Mouse (Mus musculus) limb, embryonic 12.5 days (tissue): ENCODE measurements around the gene Hoxd10. TPM values are rescaled to one million over a fixed set of nuclear protein-coding genes. Genes with fewer than 3 reads are reported as not detected.

ENCODE experiments used
- ATAC-seq: fragments of 200-750 bp; cut with Nextera tagmentation; 2 replicates; pipeline ENCODE4 v1.8.0; 2017; ENCODE audit warnings: low read depth, moderate TSS enrichment; ENCODE audit not compliant: insufficient number of reproducible peaks, insufficient read depth, low FRiP score, low TSS enrichment
- H3K27ac ChIP-seq: fragments of 300-500 bp; sonication (generic); 2 replicates; pipeline ENCODE4 v1.5.1; 2016; ENCODE audit warnings: mild to moderate bottlenecking, moderate library complexity
- H3K27me3 ChIP-seq: fragments of 300-500 bp; sonication (generic); 2 replicates; pipeline ENCODE4 v1.6.1; 2016; ENCODE audit warnings: mild to moderate bottlenecking, moderate library complexity
- H3K36me3 ChIP-seq: fragments of 300-500 bp; sonication (generic); 2 replicates; pipeline ENCODE4 v1.6.1; 2016; ENCODE audit warnings: mild to moderate bottlenecking, moderate library complexity
- H3K4me1 ChIP-seq: fragments of 300-500 bp; sonication (generic); replicated peaks from 2 replicates; pipeline ENCODE4 v1.6.1; 2016
- H3K4me2 ChIP-seq: fragments of 300-500 bp; sonication (generic); 2 replicates; pipeline ENCODE4 v1.6.1; 2016; ENCODE audit warnings: mild to moderate bottlenecking, moderate library complexity
- H3K4me3 ChIP-seq: fragments of 300-500 bp; sonication (generic); replicated peaks from 2 replicates; pipeline ENCODE4 v1.5.1; 2016; ENCODE audit warnings: mild to moderate bottlenecking
- H3K9ac ChIP-seq: fragments of 300-500 bp; sonication (generic); replicated peaks from 2 replicates; pipeline ENCODE4 v1.6.1; 2016; ENCODE audit warnings: mild to moderate bottlenecking, moderate library complexity
- H3K9me3 ChIP-seq: fragments of 300-500 bp; sonication (generic); 2 replicates; pipeline ENCODE4 v1.6.1; 2016; ENCODE audit warnings: mild to moderate bottlenecking, moderate library complexity
- WGBS: fragments of 180-500 bp; shearing (Covaris S2); methylation state at CpG from one replicate; pipeline ENCODE4 v1.1.7; 2016; 5-methylcytosine and 5-hydroxymethylcytosine counted together
- polyA plus RNA-seq: library from polyadenylated mRNA; unstranded; fragments of >200 nt; fragmentation: Nextera tagmentation; extraction: Ambion mirVana; gene quantifications from 2 replicates; pipeline ENCODE4 v1.2.1, GENCODE M21; 2016

Gene Hoxd10
- polyA plus RNA-seq, 1 experiment from 2014 or later, result 42.0 TPM

DNA sequence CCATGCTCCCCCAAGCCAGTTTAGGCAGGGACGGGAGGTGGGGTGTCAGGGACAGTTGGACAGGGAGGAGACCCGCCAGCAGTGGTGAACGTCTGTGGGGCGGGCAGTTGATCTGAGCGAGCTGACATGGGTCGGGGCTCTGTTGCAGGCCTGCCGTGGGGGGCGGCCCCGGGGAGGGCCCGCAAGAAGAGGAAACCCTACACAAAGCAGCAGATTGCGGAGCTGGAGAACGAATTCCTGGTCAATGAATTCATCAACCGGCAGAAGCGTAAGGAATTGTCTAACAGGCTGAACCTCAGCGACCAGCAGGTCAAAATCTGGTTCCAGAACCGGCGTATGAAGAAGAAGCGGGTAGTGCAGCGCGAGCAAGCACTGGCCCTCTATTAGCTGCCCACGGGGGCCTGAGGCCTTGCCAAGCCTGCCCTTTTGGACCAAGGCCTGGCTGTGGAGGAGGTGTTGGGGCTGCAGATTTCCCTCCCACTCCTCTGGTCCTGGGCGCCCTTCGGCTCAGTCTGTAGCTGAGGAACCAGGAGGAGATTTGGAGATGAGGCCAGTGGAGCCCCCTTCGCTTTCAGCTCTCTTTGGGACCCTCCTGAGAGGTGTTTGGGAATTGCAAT is 15.9 kb upstream of the Hoxd10 start:
- peak overlapping the region; percentile 99 for H3K9ac ChIP-seq
- H3K9me3 ChIP-seq, result no peaks in the 10 kb centered on the region
- no peaks in the 10 kb centered on the region for H3K36me3 ChIP-seq
- H3K4me3 ChIP-seq, result peak overlapping the region; percentile 90
- H3K27me3 ChIP-seq, result peaks cover 62% of the 10 kb centered on the region
- ATAC-seq, result no peak
- peaks cover 42% of the 10 kb centered on the region for H3K4me1 ChIP-seq
- WGBS, result 5% methylated on average over 24 of the region's 24 CpGs
- peak overlapping the region; percentile 99 for H3K27ac ChIP-seq
- peak overlapping the region; percentile 74 for H3K4me2 ChIP-seq

DNA sequence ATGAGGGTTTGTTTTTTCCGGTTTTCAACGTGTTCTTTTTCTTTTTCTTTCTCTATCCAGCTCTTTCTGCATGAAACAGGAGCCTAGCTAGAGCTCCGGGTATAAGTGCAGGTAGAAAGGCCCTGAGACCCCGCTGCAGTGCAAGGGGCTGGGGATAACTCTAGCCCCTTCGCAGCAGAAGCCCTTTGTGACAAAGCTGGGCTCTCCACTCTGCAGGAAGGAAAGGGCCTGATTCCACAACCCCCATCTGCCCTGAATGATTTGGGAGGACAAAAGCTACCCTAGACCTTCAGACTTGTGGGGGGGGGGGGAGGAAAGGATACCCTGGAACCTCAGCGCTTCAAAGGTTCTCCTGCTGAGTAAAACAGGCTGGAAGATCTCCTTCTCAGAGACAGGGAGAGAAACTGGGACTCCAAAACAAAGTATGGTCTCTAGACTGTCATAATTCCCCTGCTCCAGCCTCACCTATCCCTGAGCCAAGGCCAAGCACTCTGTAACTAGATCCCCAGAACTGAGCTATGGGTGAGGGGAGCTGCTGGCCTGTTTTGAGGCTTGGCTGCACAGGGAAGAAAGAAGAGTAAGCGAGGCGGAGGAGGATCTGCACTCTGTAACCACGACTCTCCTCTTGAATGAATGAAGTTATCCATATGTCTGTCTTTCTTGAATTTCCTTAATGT is 15.2 kb upstream of the Hoxd10 start:
- Histone ChIP-seq H3K9me3 (no peaks in the 10 kb centered on the region), H3K4me3 (peak overlapping the region; percentile 90), H3K27ac (peak overlapping the region; percentile 99), H3K9ac (peak overlapping the region; percentile 99), H3K4me1 (peaks cover 42% of the 10 kb centered on the region), H3K27me3 (peaks cover 68% of the 10 kb centered on the region), H3K36me3 (no peaks in the 10 kb centered on the region), H3K4me2 (peak overlapping the region; percentile 74)
- WGBS, result 8% methylated on average over 9 of the region's 9 CpGs
- no peak for ATAC-seq

DNA sequence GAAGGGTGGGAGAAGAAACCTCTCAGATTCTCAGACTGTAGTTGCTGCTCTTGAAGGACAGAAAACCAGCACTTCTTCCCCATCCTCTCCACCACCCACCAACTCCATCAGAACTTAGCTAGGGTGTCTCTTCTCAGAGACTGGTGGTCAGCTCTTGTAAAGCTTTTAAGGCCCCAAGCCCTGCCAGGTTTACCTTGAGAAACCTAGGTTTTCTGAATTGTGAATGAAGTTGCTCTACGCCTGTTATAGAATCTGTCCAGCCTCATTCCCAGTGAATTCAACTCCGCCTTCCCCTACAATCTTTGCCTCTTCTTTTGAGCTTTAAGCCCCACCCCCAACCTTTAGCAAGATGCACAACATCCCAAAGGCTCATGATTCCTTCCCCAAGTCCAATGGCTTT is 14.6 kb upstream of the Hoxd10 start:
- WGBS, result 16% methylated on average over 2 of the region's 2 CpGs
- H3K4me2 ChIP-seq, result peak overlapping the region; percentile 74
- no peaks in the 10 kb centered on the region for H3K36me3 ChIP-seq
- no peak for ATAC-seq
- H3K4me3 ChIP-seq, result peak overlapping the region; percentile 90
- peaks cover 47% of the 10 kb centered on the region for H3K4me1 ChIP-seq
- H3K27ac ChIP-seq, result peak overlapping the region; percentile 99
- peak overlapping the region; percentile 99 for H3K9ac ChIP-seq
- peaks cover 72% of the 10 kb centered on the region for H3K27me3 ChIP-seq
- no peaks in the 10 kb centered on the region for H3K9me3 ChIP-seq

DNA sequence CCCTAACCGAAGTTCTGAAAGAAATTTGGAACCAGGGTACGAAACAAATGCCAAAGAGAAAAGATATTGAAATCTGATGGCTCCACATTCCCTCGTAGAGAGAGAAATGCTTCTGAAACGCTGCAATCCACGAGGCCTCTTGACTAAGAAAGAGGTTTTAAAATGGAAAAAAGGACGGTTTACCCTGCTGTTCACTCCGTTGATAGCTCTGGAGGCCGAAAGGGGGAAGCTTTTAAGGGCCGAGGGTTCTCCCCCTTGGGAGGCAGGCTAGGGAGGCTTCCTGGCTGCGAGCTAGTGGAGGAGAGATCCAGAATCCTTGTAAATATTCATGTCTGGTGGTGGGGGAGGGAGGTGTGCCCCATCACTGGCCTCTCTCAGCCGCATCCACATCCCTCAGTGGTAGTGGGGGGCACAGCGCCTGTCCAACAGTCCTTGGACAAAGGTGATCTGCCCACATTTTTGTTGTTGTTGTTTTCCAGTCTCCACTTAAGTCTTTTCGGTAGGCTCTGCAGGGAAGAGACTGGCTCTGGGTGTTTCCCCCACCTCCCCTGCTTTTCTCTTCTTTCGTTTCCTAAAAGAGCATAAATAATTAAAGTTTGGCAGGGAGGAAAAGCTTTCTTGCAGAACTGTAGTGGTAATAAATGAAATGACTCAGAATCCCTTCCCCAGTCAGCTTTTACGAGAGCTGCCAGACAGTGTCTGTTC is 12.7 kb upstream of the Hoxd10 start, which contains the start of gene Hoxd11:
Gene Hoxd11 (plus strand): TSS at position 667 of the 705 bp plus-strand sequence.
- ATAC-seq, result no peak
- Histone ChIP-seq H3K27ac (peak within 1 kb of the TSS; percentile 98), H3K4me1 (peaks cover 53% of the 10 kb centered on the region), H3K4me3 (peak within 1 kb of the TSS; percentile 90), H3K9me3 (no peaks in the 10 kb centered on the region), H3K36me3 (peaks cover under 1% of the 10 kb centered on the region; the same call in 1 of the 2 replicates), H3K9ac (peak within 1 kb of the TSS; percentile 99), H3K27me3 (peaks cover 72% of the 10 kb centered on the region), H3K4me2 (peak within 1 kb of the TSS; percentile 74)
- WGBS, result 2% methylated on average over 15 of the region's 15 CpGs

DNA sequence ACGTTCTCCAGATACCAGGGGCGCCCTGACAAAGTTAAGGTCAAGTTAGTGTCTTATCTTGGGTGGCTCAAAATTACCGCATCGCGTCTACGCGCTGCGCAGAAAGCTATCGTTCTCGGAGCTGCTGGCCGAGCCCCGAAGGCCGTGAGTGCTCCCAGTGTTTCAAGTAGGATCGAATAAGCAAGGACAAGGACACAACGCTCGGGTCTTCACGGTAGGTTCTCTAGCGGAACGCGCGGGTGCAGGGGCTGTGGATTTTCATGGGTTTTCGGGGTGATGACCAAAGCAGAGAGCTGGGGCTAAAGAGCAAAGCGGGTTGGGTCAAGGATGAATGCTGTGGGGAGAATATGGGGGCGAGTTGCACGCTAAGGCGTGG is 12.1 kb upstream of the Hoxd10 start:
- H3K27ac ChIP-seq, result peak overlapping the region; percentile 98
- no peak for ATAC-seq
- peaks cover 68% of the 10 kb centered on the region for H3K27me3 ChIP-seq
- H3K4me2 ChIP-seq, result peak overlapping the region; percentile 74
- WGBS, result under 1% methylated on average over 26 of the region's 26 CpGs
- H3K9me3 ChIP-seq, result no peaks in the 10 kb centered on the region
- H3K4me1 ChIP-seq, result peaks cover 48% of the 10 kb centered on the region
- peak overlapping the region; percentile 99 for H3K9ac ChIP-seq
- peak overlapping the region; percentile 90 for H3K4me3 ChIP-seq
- H3K36me3 ChIP-seq, result peaks cover 3% of the 10 kb centered on the region; the same call in 1 of the 2 replicates

DNA sequence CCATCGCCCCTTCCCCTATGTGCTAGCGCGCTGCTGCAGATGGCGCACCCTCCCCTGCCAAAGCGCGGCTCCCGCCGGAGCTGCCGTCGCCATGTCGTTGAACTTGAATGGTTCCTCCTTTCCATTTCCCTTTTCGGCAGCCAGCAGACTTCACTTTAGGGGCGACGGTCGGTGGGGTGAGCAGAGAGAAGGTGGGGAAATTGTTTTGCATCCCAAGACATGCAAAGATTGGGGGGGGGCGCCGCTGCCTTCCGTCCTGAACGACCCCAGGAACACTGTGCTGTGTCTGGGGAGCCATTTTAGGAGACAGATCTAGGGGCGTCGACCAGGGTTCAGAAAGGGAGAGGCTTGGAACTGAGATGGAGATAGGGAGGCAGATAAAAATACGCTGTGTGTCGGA is 11.7 kb upstream of the Hoxd10 start:
- peaks cover 48% of the 10 kb centered on the region for H3K4me1 ChIP-seq
- H3K4me2 ChIP-seq, result peak overlapping the region; percentile 74
- WGBS, result 1% methylated on average over 23 of the region's 23 CpGs
- peak overlapping the region; percentile 99 for H3K9ac ChIP-seq
- H3K27me3 ChIP-seq, result peaks cover 64% of the 10 kb centered on the region
- peak overlapping the region; percentile 90 for H3K4me3 ChIP-seq
- peak overlapping the region; percentile 98 for H3K27ac ChIP-seq
- ATAC-seq, result no peak
- H3K9me3 ChIP-seq, result no peaks in the 10 kb centered on the region
- peaks cover 3% of the 10 kb centered on the region; the same call in 1 of the 2 replicates for H3K36me3 ChIP-seq

DNA sequence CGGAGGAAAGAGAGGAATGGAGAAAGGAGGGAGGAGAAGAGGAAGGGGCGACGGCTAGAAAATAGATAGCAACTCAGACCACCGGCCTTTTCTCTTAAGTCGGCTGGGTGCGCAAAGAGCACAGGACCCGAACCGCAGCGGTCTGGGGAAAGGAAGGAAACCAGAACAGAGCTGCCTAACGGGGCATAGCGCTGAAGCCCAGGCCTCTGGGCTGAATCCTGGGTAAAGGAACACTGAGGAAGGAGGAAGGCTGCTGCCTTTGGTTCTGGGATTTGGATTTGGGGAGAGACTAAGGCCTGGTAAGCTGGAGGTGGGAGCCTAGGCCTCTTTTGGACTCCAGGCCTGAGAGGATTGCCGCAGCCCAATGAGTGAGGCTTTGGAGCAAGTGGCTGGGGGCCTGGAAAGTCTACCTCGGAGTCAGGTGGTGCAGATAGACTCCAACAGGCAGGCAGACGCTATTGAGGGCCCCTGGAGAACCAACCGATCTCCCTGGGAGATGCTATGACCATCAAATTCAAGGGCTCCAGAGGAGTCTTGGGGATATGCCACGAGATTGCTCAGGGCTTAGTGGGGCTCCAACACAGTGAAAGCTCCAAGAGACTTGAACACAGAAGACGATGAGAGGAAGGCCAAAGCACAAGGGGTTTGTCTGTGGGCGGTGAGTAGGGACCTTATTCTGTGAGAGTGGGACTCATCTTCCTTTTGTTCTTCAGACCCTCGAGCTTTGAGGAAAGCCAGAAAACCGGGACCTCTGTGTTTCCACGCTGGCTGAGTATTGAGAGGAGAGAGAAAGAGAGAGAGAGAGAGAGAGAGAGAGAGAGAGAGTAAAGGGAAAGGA is 10.9 kb upstream of the Hoxd10 start:
- WGBS, result 2% methylated on average over 21 of the region's 21 CpGs
- H3K4me1 ChIP-seq, result peaks cover 40% of the 10 kb centered on the region

DNA sequence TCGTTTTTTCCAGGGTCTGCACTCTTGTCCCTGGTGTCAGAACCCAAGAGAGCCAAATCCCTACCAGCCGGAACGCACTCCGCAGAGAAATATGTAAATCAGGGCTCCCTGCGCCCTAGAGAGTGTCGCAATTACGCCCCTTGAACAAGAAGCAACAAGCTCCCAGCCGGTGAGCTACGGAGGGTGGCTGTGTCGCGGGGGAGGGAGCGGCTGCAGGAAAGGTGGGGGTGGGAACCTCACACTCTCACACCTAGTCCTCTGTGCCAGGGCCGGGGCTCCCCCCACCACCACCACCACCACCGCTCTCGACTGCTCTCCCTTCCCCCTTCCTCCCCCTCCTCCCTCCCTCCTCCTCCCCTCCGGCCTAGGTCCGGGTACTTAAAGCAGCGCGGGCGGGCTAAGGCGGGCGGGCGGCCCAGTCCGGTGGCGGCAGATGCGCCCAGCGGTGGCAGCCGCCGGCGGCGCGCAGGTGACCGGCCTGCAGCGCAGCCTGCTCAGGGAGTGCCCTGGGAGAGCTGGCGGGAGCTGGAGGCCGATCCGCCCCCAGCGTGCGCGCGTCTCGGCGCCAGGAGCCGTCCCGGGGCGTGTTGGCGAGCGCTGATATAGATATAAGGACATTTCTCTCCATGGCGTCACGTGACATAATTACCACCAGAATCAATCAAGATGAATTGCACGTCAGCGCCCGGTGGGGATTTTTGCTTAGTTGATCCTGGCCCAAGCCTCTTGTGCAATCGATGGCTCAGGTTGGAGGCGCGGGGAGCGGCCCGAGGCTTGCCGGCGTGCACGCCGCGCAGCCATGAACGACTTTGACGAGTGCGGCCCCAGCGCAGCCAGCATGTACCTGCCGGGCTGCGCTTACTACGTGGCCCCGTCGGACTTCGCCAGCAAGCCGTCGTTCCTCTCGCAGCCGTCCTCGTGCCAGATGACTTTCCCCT is 9.9 kb upstream of the Hoxd10 start:
- WGBS, result under 1% methylated on average over 74 of the region's 78 CpGs
- H3K4me2 ChIP-seq, result peak overlapping the region; percentile 74
- peak; percentile 56 for ATAC-seq
- H3K9me3 ChIP-seq, result no peaks in the 10 kb centered on the region
- H3K36me3 ChIP-seq, result peaks cover 3% of the 10 kb centered on the region; the same call in 1 of the 2 replicates
- H3K27me3 ChIP-seq, result peaks cover 48% of the 10 kb centered on the region
- H3K27ac ChIP-seq, result peak overlapping the region; percentile 98
- H3K9ac ChIP-seq, result peak overlapping the region; percentile 99
- H3K4me1 ChIP-seq, result peaks cover 33% of the 10 kb centered on the region; the same call in 1 of the 2 replicates
- peak overlapping the region; percentile 90 for H3K4me3 ChIP-seq

More for the DNA sequence above, 10.9 kb upstream of the Hoxd10 start:
- Histone ChIP-seq H3K27me3 (peaks cover 59% of the 10 kb centered on the region), H3K9ac (peak overlapping the region; percentile 99), H3K4me2 (peak overlapping the region; percentile 74), H3K9me3 (no peaks in the 10 kb centered on the region), H3K27ac (peak overlapping the region; percentile 98), H3K36me3 (peaks cover 3% of the 10 kb centered on the region; the same call in 1 of the 2 replicates), H3K4me3 (peak overlapping the region; percentile 90)
- ATAC-seq, result no peak

DNA sequence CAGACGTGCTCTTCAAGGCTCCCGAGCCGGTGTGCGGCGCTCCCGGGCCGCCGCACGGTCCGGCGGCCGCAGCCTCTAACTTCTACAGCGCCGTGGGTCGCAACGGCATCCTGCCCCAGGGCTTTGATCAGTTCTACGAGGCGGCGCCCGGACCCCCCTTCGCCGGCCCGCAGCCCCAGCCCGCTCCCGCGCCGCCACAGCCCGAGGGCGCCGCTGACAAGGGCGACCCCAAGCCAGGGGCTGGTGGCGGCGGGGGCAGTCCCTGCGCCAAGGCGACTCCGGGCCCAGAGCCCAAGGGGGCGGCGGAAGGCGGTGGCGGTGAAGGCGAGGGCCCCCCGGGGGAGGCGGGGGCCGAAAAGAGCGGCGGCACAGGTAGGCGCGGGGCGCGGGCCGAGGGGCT is 8.9 kb upstream of the Hoxd10 start:
- H3K4me3 ChIP-seq, result peak overlapping the region; percentile 90
- WGBS, result under 1% methylated on average over 50 of the region's 51 CpGs
- peak overlapping the region; percentile 99 for H3K9ac ChIP-seq
- H3K4me1 ChIP-seq, result peaks cover 37% of the 10 kb centered on the region; the same call in 1 of the 2 replicates
- no peaks in the 10 kb centered on the region for H3K9me3 ChIP-seq
- H3K4me2 ChIP-seq, result peak overlapping the region; percentile 74
- H3K36me3 ChIP-seq, result peaks cover 10% of the 10 kb centered on the region; the same call in 1 of the 2 replicates
- peaks cover 49% of the 10 kb centered on the region for H3K27me3 ChIP-seq
- H3K27ac ChIP-seq, result peak overlapping the region; percentile 98
- 0 out of 2 replicates have a peak, but pooled peaks have one; percentile 4 for ATAC-seq
